Mouse (Mus musculus): ENCODE measurements around the gene Gmeb2.

The Gmeb2 gene

GRCm38 (mm10) chr2:181287958-181288350, at the start of gene Gmeb2:
TSS of gene Gmeb2 (minus strand) at chr2:181288035.
- DNase-seq (ENCODE audit: low spot score), result peak; percentile 98

- DNase-seq (ENCODE audit: low spot score), result peak; percentile 83
Observed at GRCm38 (mm10) chr2:181334023-181334422, 46.2 kb upstream of the Gmeb2 start.

GRCm38 (mm10) chr2:181332542-181332941, 44.7 kb upstream of the Gmeb2 start:
- no peak for DNase-seq (ENCODE audit: low spot score)

GRCm38 (mm10) chr2:181326098-181326497, 38.3 kb upstream of the Gmeb2 start:
- DNase-seq (ENCODE audit: low spot score), result no peak

DNA sequence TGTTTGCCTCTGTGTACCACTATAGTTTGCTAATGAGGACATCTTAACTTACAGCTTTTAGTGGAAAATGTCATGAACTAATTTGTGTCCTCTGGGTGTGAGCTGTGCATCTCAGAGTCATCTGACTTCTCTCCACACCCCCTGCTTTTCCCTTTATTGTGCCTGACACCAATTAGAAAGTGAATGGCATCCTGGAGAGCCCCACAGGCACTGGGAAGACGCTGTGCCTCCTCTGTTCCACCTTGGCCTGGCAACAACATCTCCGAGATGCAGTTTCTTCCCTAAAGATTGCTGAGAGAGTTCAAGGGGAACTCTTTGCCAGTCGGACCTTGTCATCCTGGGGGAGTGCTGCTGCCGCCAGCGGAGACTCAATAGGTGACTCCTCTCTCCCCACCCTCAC, 34.3 kb upstream of the Gmeb2 start:
- no peak for DNase-seq (ENCODE audit: low spot score)

DNA sequence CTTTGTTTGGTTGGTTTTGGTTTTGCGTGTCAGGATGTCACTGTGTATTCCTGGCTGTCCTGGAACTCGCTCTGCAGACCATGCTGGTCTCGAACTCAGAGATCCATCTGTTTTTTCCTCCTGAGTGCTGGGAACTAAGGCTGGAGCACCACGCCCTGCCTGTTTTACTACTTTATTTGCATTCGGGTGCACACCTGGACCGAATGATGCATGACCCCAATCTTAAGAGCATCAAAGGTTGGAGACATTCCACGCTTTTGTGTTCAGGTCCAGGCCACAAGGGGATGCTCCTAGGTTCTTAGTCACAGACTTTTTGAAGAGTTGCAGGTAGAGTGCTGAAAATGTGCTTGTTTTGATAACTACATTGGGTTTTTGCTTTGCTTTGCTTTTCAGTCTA, 32.3 kb upstream of the Gmeb2 start:
- DNase-seq (ENCODE audit: low spot score), result no peak

DNA sequence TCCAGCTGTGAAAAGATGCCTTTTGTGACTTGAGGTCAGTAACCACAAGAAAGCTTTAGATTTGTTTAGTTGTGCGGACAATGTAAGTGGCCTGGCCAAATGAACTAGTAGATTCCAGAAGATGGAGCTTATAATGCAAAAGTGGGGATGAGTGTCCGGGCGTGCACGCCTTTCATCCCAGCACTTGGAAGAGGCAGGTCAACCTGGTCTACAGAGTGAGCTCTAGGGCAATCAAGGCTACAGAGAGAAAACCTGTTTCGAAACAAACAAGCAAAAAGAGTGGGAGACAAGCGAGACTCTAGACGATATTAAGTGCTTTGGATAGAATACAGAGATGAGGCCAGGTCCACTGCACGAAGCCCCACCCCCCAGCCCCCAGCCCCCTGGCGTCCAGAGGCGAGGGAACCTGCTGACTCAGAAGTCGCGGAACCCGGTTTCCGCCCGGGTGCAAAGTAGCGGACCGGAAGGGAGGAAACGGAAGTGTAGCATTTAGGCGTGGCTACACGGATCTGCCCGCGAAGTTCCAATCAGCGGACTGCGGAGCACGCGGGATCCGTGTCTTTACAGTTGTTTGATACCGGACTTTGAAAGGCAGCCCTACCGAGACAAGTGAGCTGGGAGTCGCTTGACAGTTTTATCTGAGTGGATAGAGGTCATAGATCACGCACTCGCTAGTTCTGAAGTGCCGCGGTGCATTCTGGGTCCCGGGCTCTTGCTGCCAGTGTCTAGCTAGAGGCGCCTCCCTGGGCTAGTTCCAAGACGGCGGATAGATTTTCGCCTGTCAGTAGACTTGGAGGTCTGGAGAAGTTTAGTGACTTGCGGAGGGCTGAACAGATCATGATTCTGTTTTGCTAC, 31.6 kb upstream of the Gmeb2 start, which contains the start of gene Rtel1:
TSS of gene Rtel1 (plus strand) at position 492 of the 855 bp plus-strand sequence.
- peak; percentile 90 for DNase-seq (ENCODE audit: low spot score)

- peak; percentile 76 for DNase-seq (ENCODE audit: low spot score)
Observed at GRCm38 (mm10) chr2:181314080-181314810, 26.4 kb upstream of the Gmeb2 start, which contains the start of gene Stmn3. TSS of gene Stmn3 (minus strand) at chr2:181314500.

GRCm38 (mm10) chr2:181313344-181314079, 25.7 kb upstream of the Gmeb2 start:
- DNase-seq (ENCODE audit: low spot score), result peak; percentile 32

DNA sequence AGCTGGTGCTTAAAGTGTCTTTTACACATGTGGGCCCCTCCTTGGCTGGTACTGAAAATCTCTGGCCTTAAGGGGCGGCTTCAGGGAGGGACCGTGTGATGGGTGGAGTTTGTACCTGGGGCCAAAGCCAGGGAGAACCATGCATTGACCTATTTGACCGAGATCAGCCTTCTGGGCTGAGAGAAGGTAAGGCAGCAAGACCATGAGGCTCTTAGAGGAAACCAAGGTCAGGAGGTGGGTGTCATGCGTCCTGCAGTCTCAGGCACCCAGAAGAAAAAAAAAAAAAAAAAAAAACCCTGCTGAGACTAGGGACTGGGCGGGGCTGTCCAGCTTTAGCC, 25.1 kb upstream of the Gmeb2 start:
- no peak for DNase-seq (ENCODE audit: low spot score)

DNA sequence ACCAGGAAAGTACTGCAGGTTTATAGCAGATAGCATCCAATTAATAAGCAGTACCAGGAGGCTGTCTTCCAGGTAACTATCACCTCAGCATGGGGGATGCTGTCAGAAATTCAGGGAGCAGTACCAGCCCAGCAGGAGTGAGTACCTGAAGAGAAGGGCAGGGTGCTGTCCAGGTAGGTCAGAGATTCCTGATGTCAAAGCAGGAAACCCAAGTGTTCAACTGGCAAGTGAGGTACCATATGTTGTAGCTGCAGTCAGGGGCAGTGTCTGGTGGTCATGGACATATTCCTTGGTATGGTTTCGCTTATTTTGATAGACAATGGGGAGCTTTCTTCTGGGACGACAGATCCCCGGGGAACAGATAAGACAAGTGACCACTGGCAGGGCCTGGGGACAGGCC, 24.6 kb upstream of the Gmeb2 start:
- DNase-seq (ENCODE audit: low spot score), result no peak

GRCm38 (mm10) chr2:181307144-181307804, 19.4 kb upstream of the Gmeb2 start:
- DNase-seq (ENCODE audit: low spot score), result peak; percentile 75

- no peak for DNase-seq (ENCODE audit: low spot score)
Observed at GRCm38 (mm10) chr2:181304944-181305343, 17.1 kb upstream of the Gmeb2 start.

DNA sequence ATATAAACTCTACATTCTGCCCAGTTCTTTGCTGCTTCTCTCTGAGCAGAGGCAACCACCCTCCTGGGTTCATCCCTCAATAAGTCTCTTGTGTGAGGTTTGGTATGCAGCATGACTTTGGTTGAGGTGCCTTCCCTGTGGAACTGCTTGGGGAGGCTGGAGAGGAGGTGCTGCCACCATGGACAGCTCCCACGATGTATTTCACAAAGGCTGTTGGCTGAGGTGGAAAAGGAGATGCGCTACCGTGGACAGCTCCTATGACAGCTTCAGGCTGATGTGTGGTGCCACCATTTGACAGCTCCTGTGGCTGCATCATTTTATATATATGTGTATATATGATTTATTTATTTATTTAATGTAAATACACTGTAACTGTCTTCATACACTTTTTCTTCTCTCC, 14.2 kb upstream of the Gmeb2 start:
- DNase-seq (ENCODE audit: low spot score), result no peak

DNA sequence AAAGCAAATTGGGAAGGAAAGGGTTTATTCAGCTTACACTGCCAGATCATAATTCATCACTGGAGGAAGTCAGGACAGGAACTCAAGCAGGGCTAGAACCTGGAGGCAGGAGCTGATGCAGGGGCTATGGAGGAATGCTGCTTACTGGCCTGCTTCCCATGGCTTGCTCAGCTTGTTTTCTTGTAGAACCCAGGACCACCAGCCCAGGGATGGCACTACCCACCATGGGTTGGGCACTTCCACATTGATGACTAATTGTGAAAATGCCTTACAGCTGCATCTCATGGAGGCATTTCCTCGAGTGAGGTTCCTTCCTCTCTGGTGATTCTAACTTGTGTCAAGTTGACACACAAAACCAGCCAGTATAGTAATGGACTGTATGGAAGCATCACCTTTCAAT, 3.1 kb upstream of the Gmeb2 start:
- no peak for DNase-seq (ENCODE audit: low spot score)

GRCm38 (mm10) chr2:181288691-181289090, 856 bp upstream of the Gmeb2 start:
- DNase-seq (ENCODE audit: low spot score), result no peak

- DNase-seq (ENCODE audit: low spot score), result peak; percentile 84
Observed at GRCm38 (mm10) chr2:181287338-181287957, 387 bp downstream of the Gmeb2 start.

DNA sequence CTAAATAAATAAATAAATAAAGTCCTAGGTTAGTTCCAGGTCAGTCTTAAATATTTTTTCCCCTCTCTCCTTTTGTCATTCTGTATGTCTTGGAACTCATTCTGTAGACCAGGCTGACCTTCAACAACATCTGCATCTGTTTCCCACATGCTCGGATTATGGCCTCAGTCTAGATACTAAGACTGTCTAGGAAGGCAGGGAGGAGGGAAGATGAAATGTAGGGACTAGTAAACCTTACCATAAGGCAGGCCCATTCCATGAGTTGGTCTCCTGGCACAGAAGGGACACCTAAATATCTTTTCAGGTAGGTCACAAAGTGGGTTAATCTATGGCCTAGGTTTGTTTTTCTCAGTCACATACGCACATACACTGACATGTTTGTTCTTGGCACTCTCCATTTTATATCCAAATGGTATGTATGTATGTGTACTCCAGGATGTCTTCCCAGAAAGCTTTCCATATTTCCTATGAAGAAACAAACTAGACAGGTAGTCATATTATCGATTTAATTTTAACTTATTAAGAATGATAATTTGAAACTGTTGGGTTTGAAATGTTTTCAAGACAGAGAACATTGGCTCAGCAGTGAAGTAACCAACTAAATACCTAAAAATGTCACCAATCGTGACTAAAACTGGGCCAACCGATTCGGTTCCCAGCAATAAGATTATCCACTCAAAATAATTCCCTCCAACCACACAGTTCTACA, 1.1 kb downstream of the Gmeb2 start:
- DNase-seq (ENCODE audit: low spot score), result peak; percentile 10

DNA sequence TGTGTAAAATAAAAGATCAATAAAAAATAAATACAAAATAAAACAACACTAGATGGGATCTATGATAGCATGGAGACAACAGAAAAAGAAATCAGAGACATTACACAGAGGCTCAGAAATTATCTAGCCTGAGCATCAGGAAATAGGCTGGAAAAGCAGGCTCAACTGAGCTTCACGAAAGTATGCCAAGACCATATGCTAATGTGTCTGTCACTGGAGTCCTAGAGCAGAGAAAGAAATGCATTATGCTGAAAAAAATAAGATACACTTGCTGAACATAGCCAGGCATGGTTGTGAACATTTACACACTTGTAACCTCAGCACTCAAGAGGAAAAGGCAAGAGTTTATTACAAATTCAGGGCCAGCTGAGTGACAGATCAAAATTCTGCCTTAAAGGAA, 7.9 kb downstream of the Gmeb2 start:
- DNase-seq (ENCODE audit: low spot score), result no peak

- no peak for DNase-seq (ENCODE audit: low spot score)
Observed at GRCm38 (mm10) chr2:181277866-181278265, 10.0 kb downstream of the Gmeb2 start.

- no peak for DNase-seq (ENCODE audit: low spot score)
Observed at GRCm38 (mm10) chr2:181276766-181277165, 11.1 kb downstream of the Gmeb2 start.

Measured in retina, embryonic 14.5 days (tissue).